Mouse (Mus musculus): ENCODE measurements around the gene Agap2. TPM values are rescaled to one million over a fixed set of nuclear protein-coding genes. Genes with fewer than 3 reads are reported as not detected.
"Not testable (repeated sequence)": the region's sequence is repeated elsewhere in the genome, so short reads cannot be mapped to it uniquely, and the experiment has no call there.

The Agap2 gene
- polyA plus RNA-seq, 1 experiment from 2014 or later: 0.07 TPM

DNA sequence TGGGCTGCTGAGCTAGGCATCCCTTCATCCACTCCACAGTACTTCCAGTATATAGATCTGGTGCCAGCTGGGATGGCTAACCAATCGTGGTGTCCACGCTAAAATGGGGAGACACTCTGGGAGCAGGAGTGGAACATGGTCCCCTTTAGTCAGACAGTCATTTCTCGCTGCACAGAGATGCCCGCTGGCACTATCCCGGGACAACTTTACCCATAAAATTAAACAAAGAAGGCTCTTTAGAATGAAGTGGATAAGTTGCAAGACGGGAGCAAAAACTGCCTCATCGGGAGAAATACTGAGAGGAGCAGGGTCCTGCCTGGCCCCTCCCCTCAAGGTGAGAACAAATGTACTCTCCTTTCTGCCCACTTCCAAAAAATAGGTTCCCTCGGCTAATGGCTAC lies 16.4 kb upstream of the Agap2 start:
- ATAC-seq: no peak
- 9% methylated on average over 8 of the region's 8 CpGs for WGBS
- Histone ChIP-seq H3K4me2 (replicated peaks; ENCODE audit: low read depth) (peak overlapping the region; percentile 100), H3K4me3 (ENCODE audit: low read depth, low read length) (peak overlapping the region; percentile 78), H3K9me3 (ENCODE audit: control insufficient read depth) (no peaks in the 10 kb centered on the region), H3K36me3 (ENCODE audit: control insufficient read depth, insufficient read depth) (peaks cover 10% of the 10 kb centered on the region), H3K9ac (ENCODE audit: low read depth, low read length) (no peak overlapping the region), H3K4me1 (replicated peaks; ENCODE audit: control insufficient read depth, insufficient read depth, low read length) (no peaks in the 10 kb centered on the region), H3K27ac (ENCODE audit: low read depth, low read length) (no peak overlapping the region), H3K27me3 (replicated peaks; ENCODE audit: control insufficient read depth, insufficient read depth, low read length) (no peaks in the 10 kb centered on the region)
- TF ChIP-seq CTCF (IDR thresholded peaks at IDR 0.05; ENCODE audit: low read depth): no peak

DNA sequence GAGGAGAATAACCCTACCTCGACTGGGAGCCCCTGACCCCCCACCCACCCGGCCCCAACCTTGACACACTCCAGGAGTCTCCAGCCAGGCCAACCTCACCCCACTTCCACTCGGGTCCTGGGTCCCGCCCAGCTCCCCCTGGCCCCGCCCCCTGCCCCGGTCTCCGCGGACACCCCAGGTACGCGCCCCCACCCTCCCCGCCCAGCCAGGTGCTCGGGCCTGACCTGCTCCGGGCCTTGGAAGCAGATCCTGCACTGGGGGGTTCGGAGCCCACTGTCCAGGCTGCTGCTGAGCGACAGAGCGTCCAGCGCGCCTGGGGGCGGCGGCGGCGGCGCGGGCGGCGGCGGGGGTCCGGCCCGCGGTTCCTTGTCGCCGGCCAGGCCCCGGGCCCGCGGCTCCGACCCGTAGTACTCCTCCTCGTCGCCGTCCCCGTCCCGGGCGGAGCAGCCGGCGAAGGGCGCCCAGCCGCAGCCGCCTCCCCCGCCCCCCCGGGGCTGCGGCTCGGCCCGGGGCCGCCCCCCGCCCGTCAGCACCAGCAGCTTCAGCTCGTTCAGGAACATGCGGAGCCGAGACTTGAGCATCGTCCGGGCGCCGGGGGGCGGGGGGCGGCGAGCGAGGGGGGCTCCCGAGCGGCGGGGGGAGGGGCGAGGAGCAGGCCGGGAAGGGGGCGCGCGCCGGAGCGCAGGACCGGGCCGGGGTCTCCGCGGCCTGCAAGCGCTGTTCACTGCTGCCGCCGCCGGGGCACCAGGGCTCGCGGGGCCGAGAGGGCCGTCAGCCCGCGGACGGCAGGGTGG lies 15.7 kb upstream of the Agap2 start:
- no peaks in the 10 kb centered on the region for H3K9me3 ChIP-seq (ENCODE audit: control insufficient read depth)
- ATAC-seq: no peak
- H3K27me3 ChIP-seq (replicated peaks; ENCODE audit: control insufficient read depth, insufficient read depth, low read length): no peaks in the 10 kb centered on the region
- H3K4me3 ChIP-seq (ENCODE audit: low read depth, low read length): peak overlapping the region; percentile 78
- no peak overlapping the region for H3K27ac ChIP-seq (ENCODE audit: low read depth, low read length)
- H3K4me1 ChIP-seq (replicated peaks; ENCODE audit: control insufficient read depth, insufficient read depth, low read length): 0 out of 2 replicates have a peak, but pooled peaks cover 2% of the 10 kb centered on the region
- no peak for TF ChIP-seq CTCF (IDR thresholded peaks at IDR 0.05; ENCODE audit: low read depth)
- H3K36me3 ChIP-seq (ENCODE audit: control insufficient read depth, insufficient read depth): peaks cover 10% of the 10 kb centered on the region
- H3K4me2 ChIP-seq (replicated peaks; ENCODE audit: low read depth): peak overlapping the region; percentile 100
- H3K9ac ChIP-seq (ENCODE audit: low read depth, low read length): peak overlapping the region; percentile 64
- WGBS: under 1% methylated on average over 43 of the region's 92 CpGs

DNA sequence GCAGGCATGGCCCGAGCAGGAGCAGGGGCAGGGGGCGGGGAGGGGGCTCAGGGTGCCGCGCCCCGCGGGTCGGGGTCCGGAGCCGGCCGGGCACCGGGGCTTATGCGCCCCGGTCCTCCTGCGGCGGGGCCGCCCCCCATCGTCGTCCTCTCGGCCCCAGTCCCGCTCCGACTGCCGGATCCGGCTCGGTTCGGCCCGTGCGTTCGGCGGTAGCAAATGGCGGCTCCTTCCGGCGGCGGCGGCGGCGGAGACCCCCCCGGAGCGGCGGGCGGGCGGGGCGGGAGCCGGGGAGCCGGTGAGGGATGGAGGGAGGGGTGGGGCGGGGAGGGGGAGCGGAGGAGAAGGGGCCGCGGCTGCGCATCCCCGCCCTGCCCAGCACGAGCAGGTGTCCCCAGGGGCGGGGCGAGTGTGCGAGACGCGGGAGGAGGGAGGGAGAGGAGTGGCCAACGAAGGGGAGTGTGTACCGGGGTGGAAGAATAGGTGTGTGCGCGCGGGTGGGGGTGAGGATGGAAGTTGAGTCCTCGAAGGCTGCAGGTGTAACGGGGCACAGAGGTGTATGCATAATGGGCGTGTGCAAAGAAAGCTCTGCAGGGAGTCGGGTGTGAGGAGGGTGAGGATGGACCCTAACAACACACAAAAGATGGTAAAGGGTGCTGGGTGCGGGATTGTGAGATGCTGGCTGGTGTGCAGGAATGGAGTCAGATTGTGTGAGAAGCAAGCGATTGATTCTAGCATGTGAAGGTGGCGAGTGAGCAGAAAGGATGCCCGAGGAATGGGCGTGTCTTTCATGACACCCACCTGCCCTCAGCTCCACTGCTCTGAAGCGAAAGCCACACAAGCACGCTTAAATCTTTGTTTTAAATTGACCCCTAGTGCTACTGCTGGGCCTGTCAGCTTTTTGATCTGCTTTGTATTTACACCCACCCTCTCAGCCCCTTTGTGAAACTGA lies 14.8 kb upstream of the Agap2 start, which contains the start of gene March9:
Gene March9, minus strand, starts transcription at position 217 of the 949 bp plus-strand sequence.
- 3% methylated on average over 37 of the region's 72 CpGs for WGBS
- peaks cover 12% of the 10 kb centered on the region for H3K36me3 ChIP-seq (ENCODE audit: control insufficient read depth, insufficient read depth)
- H3K4me2 ChIP-seq (replicated peaks; ENCODE audit: low read depth): peak within 1 kb of the TSS; percentile 100
- ATAC-seq: peak; percentile 21; the same call in 1 of the 2 replicates
- H3K27me3 ChIP-seq (replicated peaks; ENCODE audit: control insufficient read depth, insufficient read depth, low read length): no peaks in the 10 kb centered on the region
- H3K4me1 ChIP-seq (replicated peaks; ENCODE audit: control insufficient read depth, insufficient read depth, low read length): 0 out of 2 replicates have a peak, but pooled peaks cover 4% of the 10 kb centered on the region
- TF ChIP-seq CTCF (IDR thresholded peaks at IDR 0.05; ENCODE audit: low read depth): no peak
- no peaks in the 10 kb centered on the region for H3K9me3 ChIP-seq (ENCODE audit: control insufficient read depth)
- H3K9ac ChIP-seq (ENCODE audit: low read depth, low read length): peak within 1 kb of the TSS; percentile 64
- no peak within 1 kb of the TSS for H3K27ac ChIP-seq (ENCODE audit: low read depth, low read length)
- H3K4me3 ChIP-seq (ENCODE audit: low read depth, low read length): peak within 1 kb of the TSS; percentile 78

DNA sequence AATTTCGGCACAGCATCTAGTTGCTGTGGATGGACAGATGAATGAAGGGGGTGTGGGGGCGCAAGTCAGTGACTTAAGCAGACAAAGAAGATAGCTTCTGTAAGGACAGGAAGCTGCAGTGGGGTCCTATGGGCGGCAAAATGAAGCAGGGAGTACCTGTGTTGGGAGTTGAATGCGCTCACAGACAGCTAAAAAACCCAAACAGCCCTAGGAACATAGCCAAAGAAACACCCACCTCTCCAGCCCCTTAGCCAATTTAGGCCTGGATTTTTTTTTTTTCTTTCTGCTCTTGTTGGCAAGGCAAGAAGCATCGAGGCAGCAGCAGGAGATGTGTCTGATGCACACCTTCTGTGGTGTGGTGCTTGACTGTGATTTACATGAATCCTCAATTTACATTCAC lies 14.0 kb upstream of the Agap2 start:
- 0 out of 2 replicates have a peak, but pooled peaks cover 4% of the 10 kb centered on the region for H3K4me1 ChIP-seq (replicated peaks; ENCODE audit: control insufficient read depth, insufficient read depth, low read length)
- H3K36me3 ChIP-seq (ENCODE audit: control insufficient read depth, insufficient read depth): peaks cover 15% of the 10 kb centered on the region
- H3K4me2 ChIP-seq (replicated peaks; ENCODE audit: low read depth): no peak overlapping the region
- 69% methylated on average over 5 of the region's 5 CpGs for WGBS
- H3K27me3 ChIP-seq (replicated peaks; ENCODE audit: control insufficient read depth, insufficient read depth, low read length): no peaks in the 10 kb centered on the region
- H3K4me3 ChIP-seq (ENCODE audit: low read depth, low read length): no peak overlapping the region
- no peak for TF ChIP-seq CTCF (IDR thresholded peaks at IDR 0.05; ENCODE audit: low read depth)
- ATAC-seq: no peak
- no peaks in the 10 kb centered on the region for H3K9me3 ChIP-seq (ENCODE audit: control insufficient read depth)
- H3K27ac ChIP-seq (ENCODE audit: low read depth, low read length): no peak overlapping the region
- H3K9ac ChIP-seq (ENCODE audit: low read depth, low read length): no peak overlapping the region

- H3K36me3 ChIP-seq (ENCODE audit: control insufficient read depth, insufficient read depth): peaks cover 15% of the 10 kb centered on the region
- H3K9me3 ChIP-seq (ENCODE audit: control insufficient read depth): no peaks in the 10 kb centered on the region
- no peak for TF ChIP-seq CTCF (IDR thresholded peaks at IDR 0.05; ENCODE audit: low read depth)
- 75% methylated on average over 2 of the region's 2 CpGs for WGBS
- H3K4me2 ChIP-seq (replicated peaks; ENCODE audit: low read depth): no peak overlapping the region
- no peak for ATAC-seq
- no peak overlapping the region for H3K27ac ChIP-seq (ENCODE audit: low read depth, low read length)
- 0 out of 2 replicates have a peak, but pooled peaks cover 4% of the 10 kb centered on the region for H3K4me1 ChIP-seq (replicated peaks; ENCODE audit: control insufficient read depth, insufficient read depth, low read length)
- H3K27me3 ChIP-seq (replicated peaks; ENCODE audit: control insufficient read depth, insufficient read depth, low read length): no peaks in the 10 kb centered on the region
- no peak overlapping the region for H3K9ac ChIP-seq (ENCODE audit: low read depth, low read length)
- H3K4me3 ChIP-seq (ENCODE audit: low read depth, low read length): no peak overlapping the region
Observed at GRCm38 (mm10) chr10:127061513-127061912, 13.6 kb upstream of the Agap2 start.

DNA sequence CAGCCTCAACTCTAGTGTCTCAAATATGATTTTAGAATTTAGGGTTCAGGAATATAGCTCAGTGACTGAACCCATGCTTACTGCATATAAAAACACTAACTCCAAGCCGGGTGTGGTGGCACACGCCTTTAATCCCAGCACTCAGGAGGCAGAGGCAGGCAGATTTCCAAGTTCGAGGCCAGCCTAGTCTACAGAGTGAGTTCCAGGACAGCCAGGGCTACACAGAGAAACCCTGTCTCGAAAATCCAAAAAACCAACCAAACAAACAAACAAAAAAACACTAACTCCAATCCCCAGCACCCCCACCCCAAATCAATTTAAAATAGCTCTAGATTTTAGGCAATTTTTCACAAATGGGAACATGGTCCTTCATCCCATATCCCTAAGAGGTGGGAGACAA lies 13.0 kb upstream of the Agap2 start:
- H3K9me3 ChIP-seq (ENCODE audit: control insufficient read depth); H3K4me2 ChIP-seq (replicated peaks; ENCODE audit: low read depth); ATAC-seq; H3K4me1 ChIP-seq (replicated peaks; ENCODE audit: control insufficient read depth, insufficient read depth, low read length); H3K27ac ChIP-seq (ENCODE audit: low read depth, low read length); H3K4me3 ChIP-seq (ENCODE audit: low read depth, low read length); H3K9ac ChIP-seq (ENCODE audit: low read depth, low read length); H3K27me3 ChIP-seq (replicated peaks; ENCODE audit: control insufficient read depth, insufficient read depth, low read length): not testable (repeated sequence)
- peaks cover 19% of the 10 kb centered on the region for H3K36me3 ChIP-seq (ENCODE audit: control insufficient read depth, insufficient read depth)
- WGBS: 90% methylated on average over 4 of the region's 4 CpGs
